Mouse (Mus musculus): ENCODE results near the gene Ccdc36.

GRCm38 (mm10) chr9:108386816-108387215 is 41.5 kb downstream of the Ccdc36 start:
- TF ChIP-seq TAL1 (IDR thresholded peaks at IDR 0.05; ENCODE audit: low read length) (no peak), GATA1 (IDR thresholded peaks at IDR 0.05; ENCODE audit: low read length) (no peak)
